Mouse (Mus musculus): Measurements from ENCODE around the gene Ppp4r3a. TPM values are rescaled to one million over a fixed set of nuclear protein-coding genes. Genes with fewer than 3 reads are reported as not detected.
"Not testable (repeated sequence)": the region's sequence is repeated elsewhere in the genome, so short reads cannot be mapped to it uniquely, and the experiment has no call there.

The Ppp4r3a gene
- total RNA-seq, 2 experiments from 2014 or later, result 35.6 to 46.1 TPM

GRCm38 (mm10) chr12:101015165-101015560 lies 68.3 kb downstream of the Ppp4r3a start:
- DNase-seq (ENCODE audit: low spot score in 2 of 2), result no peak
- intact Hi-C loops (cut with DNase I), result no loop called here

- intact Hi-C loops (cut with DNase I), result no loop called here
- no peak for DNase-seq (ENCODE audit: low spot score in 2 of 2)
Measured at GRCm38 (mm10) chr12:101014549-101015164, 68.8 kb downstream of the Ppp4r3a start.

GRCm38 (mm10) chr12:101013668-101014067 lies 69.8 kb downstream of the Ppp4r3a start:
- DNase-seq (ENCODE audit: low spot score in 2 of 2); intact Hi-C loops (cut with DNase I): not testable (repeated sequence)

- no peak for DNase-seq (ENCODE audit: low spot score in 2 of 2)
- intact Hi-C loops (cut with DNase I), result no loop called here
Measured at GRCm38 (mm10) chr12:101013078-101013665, 70.3 kb downstream of the Ppp4r3a start.

GRCm38 (mm10) chr12:101012197-101013077 lies 71.1 kb downstream of the Ppp4r3a start:
- intact Hi-C loops (cut with DNase I), result no loop called here
- DNase-seq (ENCODE audit: low spot score in 2 of 2), result no peak

- no peak for DNase-seq (ENCODE audit: low spot score in 2 of 2)
- intact Hi-C loops (cut with DNase I), result no loop called here
Measured at GRCm38 (mm10) chr12:101011017-101011416, 72.5 kb downstream of the Ppp4r3a start.

GRCm38 (mm10) chr12:101010148-101010920 lies 73.2 kb downstream of the Ppp4r3a start:
- no peak for DNase-seq (ENCODE audit: low spot score in 2 of 2)
- intact Hi-C loops (cut with DNase I), result no loop called here

GRCm38 (mm10) chr12:101009225-101009624 lies 74.3 kb downstream of the Ppp4r3a start:
- DNase-seq (ENCODE audit: low spot score in 2 of 2), result no peak
- intact Hi-C loops (cut with DNase I), result no loop called here

GRCm38 (mm10) chr12:101008648-101009047 lies 74.9 kb downstream of the Ppp4r3a start:
- intact Hi-C loops (cut with DNase I), result no loop called here
- no peak for DNase-seq (ENCODE audit: low spot score in 2 of 2)

- DNase-seq (ENCODE audit: low spot score in 2 of 2), result peak; percentile 66 to 69
- intact Hi-C loops (cut with DNase I), result no loop called here
Measured at GRCm38 (mm10) chr12:101007968-101008481, 75.5 kb downstream of the Ppp4r3a start.

GRCm38 (mm10) chr12:101007427-101007826 lies 76.1 kb downstream of the Ppp4r3a start:
- intact Hi-C loops (cut with DNase I), result no loop called here
- no peak for DNase-seq (ENCODE audit: low spot score in 2 of 2)

- DNase-seq (ENCODE audit: low spot score in 2 of 2), result no peak
- intact Hi-C loops (cut with DNase I), result no loop called here
Measured at GRCm38 (mm10) chr12:101005665-101006420, 77.7 kb downstream of the Ppp4r3a start.

GRCm38 (mm10) chr12:101004982-101005381 lies 78.5 kb downstream of the Ppp4r3a start:
- intact Hi-C loops (cut with DNase I), result no loop called here
- no peak for DNase-seq (ENCODE audit: low spot score in 2 of 2)

GRCm38 (mm10) chr12:101002801-101003513 lies 80.5 kb downstream of the Ppp4r3a start:
- intact Hi-C loops (cut with DNase I), result no loop called here
- DNase-seq (ENCODE audit: low spot score in 2 of 2), result no peak

- no peak for DNase-seq (ENCODE audit: low spot score in 2 of 2)
- intact Hi-C loops (cut with DNase I), result no loop called here
Measured at GRCm38 (mm10) chr12:100999061-100999954, 84.2 kb downstream of the Ppp4r3a start.

GRCm38 (mm10) chr12:100998564-100998962 lies 84.9 kb downstream of the Ppp4r3a start:
- DNase-seq (ENCODE audit: low spot score in 2 of 2), result no peak
- intact Hi-C loops (cut with DNase I), result no loop called here

GRCm38 (mm10) chr12:100997830-100998563 lies 85.5 kb downstream of the Ppp4r3a start:
- intact Hi-C loops (cut with DNase I), result no loop called here
- no peak for DNase-seq (ENCODE audit: low spot score in 2 of 2)
